Mouse (Mus musculus) liver (tissue): Measurements from ENCODE around the gene Cdk5r2.
A peak's percentile ranks its signal among the peaks of the same experiment; 100 is the strongest.

Experiments used
- DNase-seq: peaks from one replicate; pipeline ENCODE4 v3.0.0-alpha.2; 2020; ENCODE audit warnings: mixed read lengths

The Cdk5r2 gene

GRCm38 (mm10) chr1:74893134-74893855, 38.6 kb downstream of the Cdk5r2 start, which contains the start of gene Cryba2:
Gene Cryba2 (minus strand): TSS chr1:74893143.
- peak; percentile 36 for DNase-seq

- DNase-seq: peak; percentile 59
Measured at GRCm38 (mm10) chr1:74894966-74895365, 40.2 kb downstream of the Cdk5r2 start.

- no peak for DNase-seq
Measured at GRCm38 (mm10) chr1:74897976-74898375, 43.2 kb downstream of the Cdk5r2 start.

GRCm38 (mm10) chr1:74898656-74899431, 44.1 kb downstream of the Cdk5r2 start:
- DNase-seq: no peak

- peak; percentile 63 for DNase-seq
Measured at GRCm38 (mm10) chr1:74900341-74901285, 45.9 kb downstream of the Cdk5r2 start.

- DNase-seq: peak; percentile 57
Measured at GRCm38 (mm10) chr1:74901686-74902085, 47.0 kb downstream of the Cdk5r2 start.

- DNase-seq: no peak
Measured at GRCm38 (mm10) chr1:74902191-74902590, 47.5 kb downstream of the Cdk5r2 start.
